Mouse (Mus musculus) fibroblast of lung, adult 2 months (primary cell): ENCODE measurements around the gene Nol12.
A peak's percentile ranks its signal among the peaks of the same experiment; 100 is the strongest.

Experiments
- DNase-seq: peaks from one replicate; pipeline ENCODE4 v3.0.0-alpha.2; 2011; ENCODE audit warnings: low read depth

Nol12 gene

GRCm38 (mm10) chr15:78916052-78916826 is 18.5 kb upstream of the Nol12 start:
- DNase-seq, result no peak

GRCm38 (mm10) chr15:78918126-78918525 is 16.6 kb upstream of the Nol12 start:
- DNase-seq, result no peak

GRCm38 (mm10) chr15:78919914-78920313 is 14.8 kb upstream of the Nol12 start:
- DNase-seq, result no peak

GRCm38 (mm10) chr15:78922700-78923099 is 12.0 kb upstream of the Nol12 start:
- DNase-seq, result no peak

GRCm38 (mm10) chr15:78923585-78923984 is 11.1 kb upstream of the Nol12 start:
- DNase-seq, result no peak

- DNase-seq, result no peak
Observed at GRCm38 (mm10) chr15:78925129-78925528, 9.6 kb upstream of the Nol12 start.

GRCm38 (mm10) chr15:78926021-78926919 is 8.5 kb upstream of the Nol12 start, which contains the start of gene Lgals1:
Gene Lgals1, plus strand, starts transcription at chr15:78926725.
- DNase-seq, result peak; percentile 83

- no peak for DNase-seq
Observed at GRCm38 (mm10) chr15:78927021-78927787, 7.5 kb upstream of the Nol12 start.

- peak; percentile 92 for DNase-seq
Observed at GRCm38 (mm10) chr15:78927788-78928457, 6.8 kb upstream of the Nol12 start.

GRCm38 (mm10) chr15:78928539-78928938 is 6.2 kb upstream of the Nol12 start:
- DNase-seq, result no peak

GRCm38 (mm10) chr15:78930192-78930706 is 4.5 kb upstream of the Nol12 start:
- no peak for DNase-seq

- DNase-seq, result no peak
Observed at GRCm38 (mm10) chr15:78930801-78931426, 3.8 kb upstream of the Nol12 start.

- DNase-seq, result no peak
Observed at GRCm38 (mm10) chr15:78931577-78931976, 3.2 kb upstream of the Nol12 start.

- no peak for DNase-seq
Observed at GRCm38 (mm10) chr15:78936403-78936802, 1.7 kb downstream of the Nol12 start.

GRCm38 (mm10) chr15:78937311-78937710 is 2.6 kb downstream of the Nol12 start:
- DNase-seq, result no peak

GRCm38 (mm10) chr15:78937963-78938362 is 3.2 kb downstream of the Nol12 start:
- DNase-seq, result no peak

- no peak for DNase-seq
Observed at GRCm38 (mm10) chr15:78940325-78940724, 5.6 kb downstream of the Nol12 start.

- DNase-seq, result peak; percentile 40
Observed at GRCm38 (mm10) chr15:78942663-78943062, 7.9 kb downstream of the Nol12 start.

- DNase-seq, result no peak
Observed at GRCm38 (mm10) chr15:78946232-78946631, 11.5 kb downstream of the Nol12 start.

GRCm38 (mm10) chr15:78947657-78948056 is 12.9 kb downstream of the Nol12 start, which contains the start of gene Triobp:
Gene Triobp, plus strand, starts transcription at chr15:78947724.
- peak; percentile 73 for DNase-seq
